Mouse (Mus musculus): Measurements from ENCODE around the gene Sugp1.

DNA sequence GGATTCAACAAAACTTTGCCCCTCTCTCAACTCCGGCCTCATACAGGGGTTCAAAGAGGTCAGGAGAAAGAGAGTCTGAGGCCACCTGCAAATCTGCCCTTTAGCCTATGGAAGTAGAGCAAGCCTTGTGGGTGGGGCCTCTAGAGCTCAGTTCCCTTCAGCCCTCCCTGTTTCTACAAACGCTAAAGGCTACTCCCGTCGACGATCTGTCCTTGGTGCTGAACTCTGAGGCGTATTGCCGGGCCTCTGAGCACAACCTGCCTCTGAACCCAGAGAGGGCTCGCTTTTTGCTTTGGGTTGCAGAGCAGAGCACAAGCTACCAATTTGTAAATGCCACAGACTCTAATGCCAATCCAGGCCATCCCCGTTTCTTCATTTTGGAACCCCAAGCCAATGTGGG lies 75.0 kb downstream of the Sugp1 start:
- TF ChIP-seq CTCF (IDR thresholded peaks at IDR 0.05; ENCODE audit: control insufficient read depth, insufficient read depth, insufficient replicate concordance, low read depth, low read length) (no peak), POLR2A (IDR thresholded peaks at IDR 0.05; ENCODE audit: control insufficient read depth, low read depth, low read length) (no peak)
